Mouse (Mus musculus): ENCODE measurements around the gene Bloc1s5.
A peak's percentile ranks its signal among the peaks of the same experiment; 100 is the strongest.
"Not testable (repeated sequence)": the region's sequence is repeated elsewhere in the genome, so short reads cannot be mapped to it uniquely, and the experiment has no call there.

The Bloc1s5 gene

GRCm38 (mm10) chr13:38634800-38635269, at the start of gene Bloc1s5:
Gene Bloc1s5, minus strand, starts transcription at chr13:38635109.
- DNase-seq (ENCODE audit: low spot score in 2 of 2) = peak; percentile 80 to 96

GRCm38 (mm10) chr13:38672336-38672735, 37.4 kb upstream of the Bloc1s5 start:
- no peak for DNase-seq (ENCODE audit: low spot score in 2 of 2)

GRCm38 (mm10) chr13:38671451-38671850, 36.5 kb upstream of the Bloc1s5 start:
- DNase-seq (ENCODE audit: low spot score in 2 of 2) = not testable (repeated sequence)

GRCm38 (mm10) chr13:38670051-38670450, 35.1 kb upstream of the Bloc1s5 start:
- no peak for DNase-seq (ENCODE audit: low spot score in 2 of 2)

- DNase-seq (ENCODE audit: low spot score in 2 of 2) = no peak
These were observed 33.6 kb upstream of the Bloc1s5 start for GRCm38 (mm10) chr13:38668514-38668913.

- DNase-seq (ENCODE audit: low spot score in 2 of 2) = no peak
These were observed 29.8 kb upstream of the Bloc1s5 start for GRCm38 (mm10) chr13:38664753-38665152.

- no peak for DNase-seq (ENCODE audit: low spot score in 2 of 2)
These were observed 24.7 kb upstream of the Bloc1s5 start for GRCm38 (mm10) chr13:38659524-38660136.

GRCm38 (mm10) chr13:38658528-38659280, 23.8 kb upstream of the Bloc1s5 start, which contains the start of gene Eef1e1:
Gene Eef1e1, minus strand, starts transcription at chr13:38659058.
- peak; percentile 92 to 95 for DNase-seq (ENCODE audit: low spot score in 2 of 2)

GRCm38 (mm10) chr13:38657865-38658264, 23.0 kb upstream of the Bloc1s5 start:
- DNase-seq (ENCODE audit: low spot score in 2 of 2) = no peak

GRCm38 (mm10) chr13:38650292-38650691, 15.4 kb upstream of the Bloc1s5 start:
- DNase-seq (ENCODE audit: low spot score in 2 of 2) = no peak

- no peak for DNase-seq (ENCODE audit: low spot score in 2 of 2)
These were observed 14.2 kb upstream of the Bloc1s5 start for GRCm38 (mm10) chr13:38649069-38649468.

- no peak for DNase-seq (ENCODE audit: low spot score in 2 of 2)
These were observed 6.5 kb upstream of the Bloc1s5 start for GRCm38 (mm10) chr13:38641414-38641813.

- no peak for DNase-seq (ENCODE audit: low spot score in 2 of 2)
These were observed 6.1 kb upstream of the Bloc1s5 start for GRCm38 (mm10) chr13:38640961-38641360.

GRCm38 (mm10) chr13:38638694-38639093, 3.8 kb upstream of the Bloc1s5 start:
- DNase-seq (ENCODE audit: low spot score in 2 of 2) = no peak

GRCm38 (mm10) chr13:38634256-38634799, 581 bp downstream of the Bloc1s5 start:
- DNase-seq (ENCODE audit: low spot score in 2 of 2) = peak; percentile 74 to 89

GRCm38 (mm10) chr13:38633287-38634000, 1.5 kb downstream of the Bloc1s5 start:
- peak in 1 of 2 experiments; percentile 21 for DNase-seq (ENCODE audit: low spot score in 2 of 2)

GRCm38 (mm10) chr13:38632556-38632955, 2.4 kb downstream of the Bloc1s5 start:
- no peak for DNase-seq (ENCODE audit: low spot score in 2 of 2)

- DNase-seq (ENCODE audit: low spot score in 2 of 2) = no peak
These were observed 8.7 kb downstream of the Bloc1s5 start for GRCm38 (mm10) chr13:38626229-38626525.

- peak in 1 of 2 experiments; percentile 20 for DNase-seq (ENCODE audit: low spot score in 2 of 2)
These were observed 9.2 kb downstream of the Bloc1s5 start for GRCm38 (mm10) chr13:38625492-38626228.

- no peak for DNase-seq (ENCODE audit: low spot score in 2 of 2)
These were observed 10.5 kb downstream of the Bloc1s5 start for GRCm38 (mm10) chr13:38624292-38624902.

- no peak for DNase-seq (ENCODE audit: low spot score in 2 of 2)
These were observed 11.6 kb downstream of the Bloc1s5 start for GRCm38 (mm10) chr13:38623296-38623695.

All from left cerebral cortex, adult 9 months (tissue).